Mouse (Mus musculus) intestine, postnatal 0 days (tissue): ENCODE measurements at regions not wholly inside any gene's neighbourhood (a gene's known extent, or its start where the extent isn't known, plus 50 kb on each side); places are given as distances from the start of the nearest gene placed in this dataset.
"Not testable (repeated sequence)": the region's sequence is repeated elsewhere in the genome, so short reads cannot be mapped to it uniquely, and the experiment has no call there.

Source experiments
- ATAC-seq: fragments of 200-750 bp; cut with Nextera tagmentation; 2 replicates; pipeline ENCODE4 v1.8.0; 2017; ENCODE audit warnings: mild to moderate bottlenecking, moderate TSS enrichment, moderate library complexity
- H3K27ac ChIP-seq: fragments of 300-500 bp; sonication (generic); 2 replicates; pipeline ENCODE4 v1.5.1; 2014; ENCODE audit warnings: mild to moderate bottlenecking, low read depth, low read length, moderate library complexity
- H3K27me3 ChIP-seq: fragments of 300-500 bp; sonication (generic); replicated peaks from 2 replicates; pipeline ENCODE4 v1.6.1; 2014; ENCODE audit warnings: low read length, mixed read lengths; ENCODE audit not compliant: control insufficient read depth, insufficient read depth
- H3K36me3 ChIP-seq: fragments of 300-500 bp; sonication (generic); 2 replicates; pipeline ENCODE4 v1.6.1; 2014; ENCODE audit warnings: mild to moderate bottlenecking, moderate library complexity; ENCODE audit not compliant: control insufficient read depth, insufficient read depth
- H3K4me1 ChIP-seq: fragments of 300-500 bp; sonication (generic); replicated peaks from 2 replicates; pipeline ENCODE4 v1.6.1; 2014; ENCODE audit warnings: antibody characterized with exemption, low read length, mixed read lengths; ENCODE audit not compliant: control insufficient read depth, insufficient read depth
- H3K4me2 ChIP-seq: fragments of 300-500 bp; sonication (generic); replicated peaks from 2 replicates; pipeline ENCODE4 v1.6.1; 2014; ENCODE audit warnings: low read depth, mild to moderate bottlenecking, moderate library complexity
- H3K4me3 ChIP-seq: fragments of 300-500 bp; sonication (generic); 2 replicates; pipeline ENCODE4 v1.5.1; 2014; ENCODE audit warnings: low read depth, low read length
- H3K9ac ChIP-seq: fragments of 300-500 bp; sonication (generic); 2 replicates; pipeline ENCODE4 v1.6.1; 2014; ENCODE audit warnings: mild to moderate bottlenecking, low read depth, low read length
- H3K9me3 ChIP-seq: fragments of 300-500 bp; sonication (generic); 2 replicates; pipeline ENCODE4 v1.6.1; 2016; ENCODE audit warnings: mixed run types; ENCODE audit not compliant: control insufficient read depth
- CTCF ChIP-seq: sonication (generic); IDR thresholded peaks from 2 replicates; pipeline ENCODE4 v1.5.1; 2016; ENCODE audit warnings: low read depth, mild to moderate bottlenecking, control low read depth, antibody characterized with exemption, moderate library complexity
- WGBS: fragments of 180-500 bp; shearing (Covaris S2); extraction: QIAGEN DNeasy Blood & Tissue Kit; methylation state at CpG from one replicate; pipeline ENCODE4 v1.1.7; 2014; 5-methylcytosine and 5-hydroxymethylcytosine counted together

- H3K9me3 ChIP-seq, H3K4me3 ChIP-seq, H3K4me1 ChIP-seq, H3K27me3 ChIP-seq, H3K36me3 ChIP-seq, H3K4me2 ChIP-seq, H3K9ac ChIP-seq, H3K27ac ChIP-seq, ATAC-seq: not testable (repeated sequence)
- peak; percentile 32; the same call in 1 of the 2 replicates for TF ChIP-seq CTCF
- WGBS = 44% methylated on average over 4 of the region's 8 CpGs
Observed at GRCm38 (mm10) chr10:85745818-85746217, 83.5 kb upstream of the Pwp1 start.

- WGBS = 70% methylated on average over 2 of the region's 2 CpGs
- not testable (repeated sequence) for ATAC-seq, H3K27me3 ChIP-seq, H3K9me3 ChIP-seq, H3K36me3 ChIP-seq, H3K4me1 ChIP-seq, H3K4me2 ChIP-seq, H3K4me3 ChIP-seq, H3K9ac ChIP-seq, H3K27ac ChIP-seq
Observed at GRCm38 (mm10) chr10:85749549-85749948, 79.7 kb upstream of the Pwp1 start.

GRCm38 (mm10) chr10:85775035-85775434 lies 54.3 kb upstream of the Pwp1 start:
- no peaks in the 10 kb centered on the region for H3K36me3 ChIP-seq
- H3K9me3 ChIP-seq = no peaks in the 10 kb centered on the region
- TF ChIP-seq CTCF = no peak
- no peak overlapping the region for H3K27ac ChIP-seq
- WGBS = 69% methylated on average over 1 of the region's 1 CpGs
- no peak overlapping the region for H3K4me2 ChIP-seq
- no peaks in the 10 kb centered on the region for H3K4me1 ChIP-seq
- H3K4me3 ChIP-seq = no peak overlapping the region
- no peak for ATAC-seq
- H3K9ac ChIP-seq = no peak overlapping the region
- H3K27me3 ChIP-seq = no peaks in the 10 kb centered on the region
